Mouse (Mus musculus) liver, embryonic 15.5 days (tissue): ENCODE measurements around the gene Map7d1. TPM values are rescaled to one million over a fixed set of nuclear protein-coding genes. Genes with fewer than 3 reads are reported as not detected.

Source experiments
- ATAC-seq: fragments of 200-750 bp; cut with Nextera tagmentation; 2 replicates; pipeline ENCODE4 v1.8.0; 2017; ENCODE audit warnings: moderate number of reproducible peaks, mild to moderate bottlenecking, moderate library complexity; ENCODE audit not compliant: insufficient read depth
- H3K27ac ChIP-seq: fragments of 300-500 bp; sonication (generic); replicated peaks from 2 replicates; pipeline ENCODE4 v1.5.1; 2015; ENCODE audit warnings: mild to moderate bottlenecking, inconsistent platforms
- H3K27me3 ChIP-seq: fragments of 300-500 bp; sonication (generic); 2 replicates; pipeline ENCODE4 v1.6.1; 2015; ENCODE audit warnings: mild to moderate bottlenecking, inconsistent platforms
- H3K36me3 ChIP-seq: fragments of 300-500 bp; sonication (generic); replicated peaks from 2 replicates; pipeline ENCODE4 v1.6.1; 2015; ENCODE audit warnings: moderate library complexity, mild to moderate bottlenecking, inconsistent platforms
- H3K4me1 ChIP-seq: fragments of 300-500 bp; sonication (generic); replicated peaks from 2 replicates; pipeline ENCODE4 v1.6.1; 2015; ENCODE audit warnings: inconsistent platforms
- H3K4me2 ChIP-seq: fragments of 300-500 bp; sonication (generic); 2 replicates; pipeline ENCODE4 v1.6.1; 2015; ENCODE audit warnings: moderate library complexity, mild to moderate bottlenecking, inconsistent platforms
- H3K4me3 ChIP-seq: fragments of 300-500 bp; sonication (generic); replicated peaks from 2 replicates; pipeline ENCODE4 v1.5.1; 2015; ENCODE audit warnings: mild to moderate bottlenecking, inconsistent platforms
- H3K9ac ChIP-seq: fragments of 300-500 bp; sonication (generic); 2 replicates; pipeline ENCODE4 v1.6.1; 2015; ENCODE audit warnings: moderate library complexity, mild to moderate bottlenecking, inconsistent platforms
- H3K9me3 ChIP-seq: fragments of 300-500 bp; sonication (generic); replicated peaks from 2 replicates; pipeline ENCODE4 v1.6.1; 2016; ENCODE audit warnings: inconsistent platforms
- WGBS: fragments of 180-500 bp; shearing (Covaris S2); methylation state at CpG from one replicate; pipeline ENCODE4 v1.1.7; 2015; ENCODE audit warnings: mixed read lengths; ENCODE audit not compliant: insufficient replicate concordance; 5-methylcytosine and 5-hydroxymethylcytosine counted together
- polyA plus RNA-seq: library from polyadenylated mRNA; unstranded; fragments of >200 nt; fragmentation: Nextera tagmentation; extraction: Ambion mirVana; gene quantifications from 2 replicates; pipeline ENCODE4 v1.2.1, GENCODE M21; 2015

Map7d1 gene
- polyA plus RNA-seq, 1 experiment from 2014 or later, result 6.7 TPM

GRCm38 (mm10) chr4:126269292-126269691 lies 13.1 kb upstream of the Map7d1 start:
- H3K27me3 ChIP-seq, result no peaks in the 10 kb centered on the region
- H3K4me3 ChIP-seq, result no peak overlapping the region
- no peak overlapping the region for H3K9ac ChIP-seq
- no peak overlapping the region for H3K27ac ChIP-seq
- no peak overlapping the region for H3K4me2 ChIP-seq
- 61% methylated on average over 3 of the region's 3 CpGs for WGBS
- no peaks in the 10 kb centered on the region for H3K4me1 ChIP-seq
- peaks cover 8% of the 10 kb centered on the region; the same call in 1 of the 2 replicates for H3K36me3 ChIP-seq
- ATAC-seq, result no peak
- no peaks in the 10 kb centered on the region for H3K9me3 ChIP-seq

GRCm38 (mm10) chr4:126262119-126262807 lies 6.1 kb upstream of the Map7d1 start, which contains the start of gene Trappc3:
TSS of gene Trappc3 (plus strand) at chr4:126262325.
- peaks cover 54% of the 10 kb centered on the region for H3K4me1 ChIP-seq
- peak within 1 kb of the TSS; percentile 85 for H3K27ac ChIP-seq
- no peaks in the 10 kb centered on the region for H3K9me3 ChIP-seq
- peak within 1 kb of the TSS; percentile 80 for H3K9ac ChIP-seq
- ATAC-seq, result peak; percentile 87
- peak within 1 kb of the TSS; percentile 80 for H3K4me3 ChIP-seq
- WGBS, result under 1% methylated on average over 46 of the region's 46 CpGs
- peaks cover 31% of the 10 kb centered on the region for H3K27me3 ChIP-seq
- H3K4me2 ChIP-seq, result peak within 1 kb of the TSS; percentile 88
- H3K36me3 ChIP-seq, result no peaks in the 10 kb centered on the region

- Histone ChIP-seq H3K27ac (peak overlapping the region; percentile 85; the same call in 1 of the 2 replicates), H3K27me3 (peaks cover 37% of the 10 kb centered on the region), H3K4me2 (peak overlapping the region; percentile 88), H3K36me3 (no peaks in the 10 kb centered on the region), H3K9me3 (no peaks in the 10 kb centered on the region), H3K4me1 (peaks cover 60% of the 10 kb centered on the region), H3K9ac (peak overlapping the region; percentile 19; the same call in 1 of the 2 replicates), H3K4me3 (peak overlapping the region; percentile 80)
- ATAC-seq, result no peak
- WGBS, result 46% methylated on average over 7 of the region's 7 CpGs
These were observed 5.5 kb upstream of the Map7d1 start for GRCm38 (mm10) chr4:126261675-126262074.

GRCm38 (mm10) chr4:126261266-126261665 lies 5.1 kb upstream of the Map7d1 start:
- no peak for ATAC-seq
- 53% methylated on average over 6 of the region's 6 CpGs for WGBS
- Histone ChIP-seq H3K4me2 (peak overlapping the region; percentile 88), H3K36me3 (no peaks in the 10 kb centered on the region), H3K4me3 (peak overlapping the region; percentile 34; the same call in 1 of the 2 replicates), H3K9me3 (no peaks in the 10 kb centered on the region), H3K9ac (peak overlapping the region; percentile 44), H3K27ac (peak overlapping the region; percentile 85), H3K4me1 (peaks cover 64% of the 10 kb centered on the region), H3K27me3 (peaks cover 41% of the 10 kb centered on the region)

- Histone ChIP-seq H3K9me3 (no peaks in the 10 kb centered on the region), H3K4me1 (peaks cover 69% of the 10 kb centered on the region), H3K9ac (peak overlapping the region; percentile 44), H3K27ac (peak overlapping the region; percentile 85), H3K4me2 (peak overlapping the region; percentile 88), H3K36me3 (no peaks in the 10 kb centered on the region), H3K4me3 (peak overlapping the region; percentile 34), H3K27me3 (peaks cover 46% of the 10 kb centered on the region)
- peak; percentile 71 for ATAC-seq
- WGBS, result 6% methylated on average over 10 of the region's 10 CpGs
These were observed 4.5 kb upstream of the Map7d1 start for GRCm38 (mm10) chr4:126260520-126261201.

GRCm38 (mm10) chr4:126259523-126260160 lies 3.5 kb upstream of the Map7d1 start:
- WGBS, result under 1% methylated on average over 15 of the region's 15 CpGs
- peaks cover 79% of the 10 kb centered on the region for H3K4me1 ChIP-seq
- no peak overlapping the region for H3K9ac ChIP-seq
- peaks cover 56% of the 10 kb centered on the region for H3K27me3 ChIP-seq
- peak overlapping the region; percentile 88 for H3K4me2 ChIP-seq
- ATAC-seq, result no peak
- no peaks in the 10 kb centered on the region for H3K9me3 ChIP-seq
- no peaks in the 10 kb centered on the region for H3K36me3 ChIP-seq
- H3K27ac ChIP-seq, result peak overlapping the region; percentile 85
- H3K4me3 ChIP-seq, result peak overlapping the region; percentile 12

- Histone ChIP-seq H3K27ac (peak overlapping the region; percentile 85), H3K4me2 (peak overlapping the region; percentile 88), H3K4me3 (no peak overlapping the region), H3K36me3 (no peaks in the 10 kb centered on the region), H3K27me3 (peaks cover 61% of the 10 kb centered on the region), H3K9me3 (no peaks in the 10 kb centered on the region), H3K9ac (no peak overlapping the region), H3K4me1 (peaks cover 85% of the 10 kb centered on the region)
- no peak for ATAC-seq
- WGBS, result 16% methylated on average over 3 of the region's 3 CpGs
These were observed 2.9 kb upstream of the Map7d1 start for GRCm38 (mm10) chr4:126259063-126259462.

- ATAC-seq, result peak; percentile 11; the same call in 1 of the 2 replicates
- no peaks in the 10 kb centered on the region for H3K9me3 ChIP-seq
These were observed 1.1 kb upstream of the Map7d1 start for GRCm38 (mm10) chr4:126256967-126257881.

GRCm38 (mm10) chr4:126255113-126256001 lies 786 bp downstream of the Map7d1 start:
- peaks cover 84% of the 10 kb centered on the region for H3K4me1 ChIP-seq
- ATAC-seq, result peak; percentile 2; the same call in 1 of the 2 replicates

More at GRCm38 (mm10) chr4:126256967-126257881, 1.1 kb upstream of the Map7d1 start:
- H3K27ac ChIP-seq, result peak overlapping the region; percentile 82
- peaks cover 90% of the 10 kb centered on the region for H3K4me1 ChIP-seq
- H3K27me3 ChIP-seq, result peaks cover 61% of the 10 kb centered on the region
- 12% methylated on average over 26 of the region's 26 CpGs for WGBS
- H3K36me3 ChIP-seq, result no peaks in the 10 kb centered on the region
- peak overlapping the region; percentile 81 for H3K4me3 ChIP-seq
- peak overlapping the region; percentile 99 for H3K4me2 ChIP-seq
- peak overlapping the region; percentile 81 for H3K9ac ChIP-seq

More at GRCm38 (mm10) chr4:126255113-126256001, 786 bp downstream of the Map7d1 start:
- Histone ChIP-seq H3K9me3 (no peaks in the 10 kb centered on the region), H3K9ac (peak overlapping the region; percentile 81), H3K36me3 (no peaks in the 10 kb centered on the region), H3K27ac (peak overlapping the region; percentile 82), H3K27me3 (peaks cover 59% of the 10 kb centered on the region), H3K4me3 (peak overlapping the region; percentile 81), H3K4me2 (peak overlapping the region; percentile 99)
- WGBS, result 2% methylated on average over 50 of the region's 50 CpGs
